Mouse (Mus musculus) ES-E14 (cell line): ENCODE results near the gene Gm20498.
"Not testable (repeated sequence)": the region's sequence is repeated elsewhere in the genome, so short reads cannot be mapped to it uniquely, and the experiment has no call there.

Experiments
- CHD2 ChIP-seq: IDR thresholded peaks from 2 replicates; pipeline ENCODE4 v1.6.1; 2014; ENCODE audit warnings: mild to moderate bottlenecking, low read depth, low read length, inconsistent platforms
- ZC3H11A ChIP-seq: IDR thresholded peaks from 2 replicates; pipeline ENCODE4 v1.6.1; 2012; ENCODE audit warnings: low read depth, mild to moderate bottlenecking, inconsistent platforms, low read length, borderline replicate concordance
- ZNF384 ChIP-seq: IDR thresholded peaks from 2 replicates; pipeline ENCODE4 v1.6.1; 2012; ENCODE audit warnings: low read depth, low read length, inconsistent platforms

DNA sequence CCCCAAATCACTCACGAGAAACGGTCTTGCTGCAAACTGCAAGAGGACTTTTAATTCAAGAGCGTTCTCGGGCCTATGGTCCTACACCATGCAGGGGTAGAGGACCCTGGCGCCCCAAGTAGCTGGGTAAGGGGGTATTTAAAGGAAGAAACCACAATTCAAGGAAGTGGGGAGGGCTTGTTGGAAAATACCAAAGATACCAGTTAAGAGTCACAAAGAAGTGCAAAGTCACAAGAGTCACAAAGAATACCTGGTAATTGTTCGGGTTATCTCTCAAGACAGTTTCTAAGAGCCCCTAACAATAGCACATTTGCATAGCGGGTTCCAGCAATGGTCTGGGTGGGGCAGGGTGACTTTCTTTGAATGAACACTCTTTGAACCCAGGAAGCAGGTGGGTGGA, 73.7 kb downstream of the Gm20498 start:
- not testable (repeated sequence) for TF ChIP-seq ZC3H11A, ZNF384, CHD2
